Mouse (Mus musculus): ENCODE data around the gene Col6a2.

Col6a2 gene

DNA sequence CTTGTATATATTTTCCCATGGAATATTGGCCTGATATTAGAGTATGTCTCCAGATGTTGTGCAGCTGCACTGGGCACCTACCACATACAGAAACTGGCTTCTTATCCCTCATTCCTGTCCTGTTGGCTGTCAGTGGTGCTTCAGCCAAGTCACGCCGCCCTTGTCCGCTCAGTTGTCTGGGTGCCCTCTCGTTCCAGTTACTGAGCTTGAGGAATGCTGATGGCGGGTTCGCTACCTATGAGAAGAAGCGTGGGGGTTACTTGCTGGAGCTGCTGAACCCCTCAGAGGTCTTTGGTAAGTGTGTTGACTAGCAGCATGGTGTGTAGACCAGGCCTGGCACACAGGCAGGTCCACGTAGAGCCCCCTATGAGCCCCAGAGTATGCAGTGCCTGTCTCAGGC lies 76.9 kb downstream of the Col6a2 start:
- peak; percentile 29 to 38 for DNase-seq
